Mouse (Mus musculus): ENCODE results near the gene Bmper. TPM values are rescaled to one million over a fixed set of nuclear protein-coding genes. Genes with fewer than 3 reads are reported as not detected.

The Bmper gene
- polyA plus RNA-seq, 1 experiment from 2014 or later = 1.6 TPM

GRCm38 (mm10) chr9:23200828-23201227, 22.0 kb upstream of the Bmper start:
- 70% methylated on average over 4 of the region's 4 CpGs for WGBS

GRCm38 (mm10) chr9:23202431-23202830, 20.4 kb upstream of the Bmper start:
- 79% methylated on average over 4 of the region's 4 CpGs for WGBS

More at GRCm38 (mm10) chr9:23200828-23201227, 22.0 kb upstream of the Bmper start:
- H3K36me3 ChIP-seq (ENCODE audit: control insufficient read depth, insufficient read depth, low read length) = no peaks in the 10 kb centered on the region
- H3K4me3 ChIP-seq (ENCODE audit: low read depth, low read length) = no peak overlapping the region
- H3K4me2 ChIP-seq = no peak overlapping the region
- no peak overlapping the region for H3K9ac ChIP-seq (ENCODE audit: low read depth, low read length)
- no peaks in the 10 kb centered on the region; the same call in 1 of the 2 replicates for H3K4me1 ChIP-seq (replicated peaks; ENCODE audit: control insufficient read depth, insufficient read depth, low read length)
- no peaks in the 10 kb centered on the region for H3K9me3 ChIP-seq (ENCODE audit: control insufficient read depth, low read length)
- H3K27ac ChIP-seq (ENCODE audit: low read depth, low read length) = no peak overlapping the region
- H3K27me3 ChIP-seq (replicated peaks; ENCODE audit: control insufficient read depth, insufficient read depth, low read length) = peaks cover 18% of the 10 kb centered on the region
- ATAC-seq (replicated peaks; ENCODE audit: low FRiP score) = no peak
- no peak for DNase-seq (ENCODE audit: low spot score)

GRCm38 (mm10) chr9:23204339-23205288, 18.3 kb upstream of the Bmper start:
- peaks cover 18% of the 10 kb centered on the region for H3K27me3 ChIP-seq (replicated peaks; ENCODE audit: control insufficient read depth, insufficient read depth, low read length)
- no peaks in the 10 kb centered on the region for H3K36me3 ChIP-seq (ENCODE audit: control insufficient read depth, insufficient read depth, low read length)
- H3K9ac ChIP-seq (ENCODE audit: low read depth, low read length) = no peak overlapping the region
- no peak overlapping the region for H3K4me3 ChIP-seq (ENCODE audit: low read depth, low read length)
- no peaks in the 10 kb centered on the region for H3K9me3 ChIP-seq (ENCODE audit: control insufficient read depth, low read length)
- no peaks in the 10 kb centered on the region; the same call in 1 of the 2 replicates for H3K4me1 ChIP-seq (replicated peaks; ENCODE audit: control insufficient read depth, insufficient read depth, low read length)
- H3K27ac ChIP-seq (ENCODE audit: low read depth, low read length) = no peak overlapping the region
- H3K4me2 ChIP-seq = no peak overlapping the region
- no peak for ATAC-seq (replicated peaks; ENCODE audit: low FRiP score)
- WGBS = 14% methylated on average over 17 of the region's 17 CpGs
- no peak for DNase-seq (ENCODE audit: low spot score)

More at GRCm38 (mm10) chr9:23202431-23202830, 20.4 kb upstream of the Bmper start:
- no peak overlapping the region for H3K9ac ChIP-seq (ENCODE audit: low read depth, low read length)
- no peaks in the 10 kb centered on the region; the same call in 1 of the 2 replicates for H3K4me1 ChIP-seq (replicated peaks; ENCODE audit: control insufficient read depth, insufficient read depth, low read length)
- H3K27me3 ChIP-seq (replicated peaks; ENCODE audit: control insufficient read depth, insufficient read depth, low read length) = peaks cover 18% of the 10 kb centered on the region
- H3K9me3 ChIP-seq (ENCODE audit: control insufficient read depth, low read length) = no peaks in the 10 kb centered on the region
- no peak overlapping the region for H3K27ac ChIP-seq (ENCODE audit: low read depth, low read length)
- no peak for DNase-seq (ENCODE audit: low spot score)
- H3K36me3 ChIP-seq (ENCODE audit: control insufficient read depth, insufficient read depth, low read length) = no peaks in the 10 kb centered on the region
- H3K4me3 ChIP-seq (ENCODE audit: low read depth, low read length) = no peak overlapping the region
- H3K4me2 ChIP-seq = no peak overlapping the region
- ATAC-seq (replicated peaks; ENCODE audit: low FRiP score) = no peak

GRCm38 (mm10) chr9:23205304-23205703, 17.6 kb upstream of the Bmper start:
- H3K27me3 ChIP-seq (replicated peaks; ENCODE audit: control insufficient read depth, insufficient read depth, low read length) = peaks cover 18% of the 10 kb centered on the region
- WGBS = 16% methylated on average over 3 of the region's 3 CpGs
- no peaks in the 10 kb centered on the region for H3K9me3 ChIP-seq (ENCODE audit: control insufficient read depth, low read length)
- H3K27ac ChIP-seq (ENCODE audit: low read depth, low read length) = no peak overlapping the region
- H3K4me1 ChIP-seq (replicated peaks; ENCODE audit: control insufficient read depth, insufficient read depth, low read length) = no peaks in the 10 kb centered on the region; the same call in 1 of the 2 replicates
- H3K4me3 ChIP-seq (ENCODE audit: low read depth, low read length) = no peak overlapping the region
- H3K9ac ChIP-seq (ENCODE audit: low read depth, low read length) = no peak overlapping the region
- H3K4me2 ChIP-seq = no peak overlapping the region
- H3K36me3 ChIP-seq (ENCODE audit: control insufficient read depth, insufficient read depth, low read length) = no peaks in the 10 kb centered on the region
- DNase-seq (ENCODE audit: low spot score) (no peak), ATAC-seq (replicated peaks; ENCODE audit: low FRiP score) (no peak)

- no peak for DNase-seq (ENCODE audit: low spot score)
- peaks cover 18% of the 10 kb centered on the region for H3K27me3 ChIP-seq (replicated peaks; ENCODE audit: control insufficient read depth, insufficient read depth, low read length)
- no peak for ATAC-seq (replicated peaks; ENCODE audit: low FRiP score)
- H3K27ac ChIP-seq (ENCODE audit: low read depth, low read length) = no peak overlapping the region
- H3K9me3 ChIP-seq (ENCODE audit: control insufficient read depth, low read length) = no peaks in the 10 kb centered on the region
- H3K4me3 ChIP-seq (ENCODE audit: low read depth, low read length) = no peak overlapping the region
- no peak overlapping the region for H3K9ac ChIP-seq (ENCODE audit: low read depth, low read length)
- WGBS = 39% methylated on average over 3 of the region's 3 CpGs
- no peaks in the 10 kb centered on the region; the same call in 1 of the 2 replicates for H3K4me1 ChIP-seq (replicated peaks; ENCODE audit: control insufficient read depth, insufficient read depth, low read length)
- no peak overlapping the region for H3K4me2 ChIP-seq
- H3K36me3 ChIP-seq (ENCODE audit: control insufficient read depth, insufficient read depth, low read length) = no peaks in the 10 kb centered on the region
Observed at GRCm38 (mm10) chr9:23205757-23206156, 17.1 kb upstream of the Bmper start.

- H3K27ac ChIP-seq (ENCODE audit: low read depth, low read length) = no peak overlapping the region
- DNase-seq (ENCODE audit: low spot score) (no peak), ATAC-seq (replicated peaks; ENCODE audit: low FRiP score) (no peak)
- no peak overlapping the region for H3K9ac ChIP-seq (ENCODE audit: low read depth, low read length)
- WGBS = 84% methylated on average over 5 of the region's 5 CpGs
- H3K36me3 ChIP-seq (ENCODE audit: control insufficient read depth, insufficient read depth, low read length) = no peaks in the 10 kb centered on the region
- no peaks in the 10 kb centered on the region for H3K9me3 ChIP-seq (ENCODE audit: control insufficient read depth, low read length)
- H3K4me2 ChIP-seq = no peak overlapping the region
- no peak overlapping the region for H3K4me3 ChIP-seq (ENCODE audit: low read depth, low read length)
- peaks cover 18% of the 10 kb centered on the region for H3K27me3 ChIP-seq (replicated peaks; ENCODE audit: control insufficient read depth, insufficient read depth, low read length)
- H3K4me1 ChIP-seq (replicated peaks; ENCODE audit: control insufficient read depth, insufficient read depth, low read length) = no peaks in the 10 kb centered on the region; the same call in 1 of the 2 replicates
Observed at GRCm38 (mm10) chr9:23206181-23206580, 16.7 kb upstream of the Bmper start.

- H3K4me1 ChIP-seq (replicated peaks; ENCODE audit: control insufficient read depth, insufficient read depth, low read length) = no peaks in the 10 kb centered on the region
- no peak overlapping the region for H3K9ac ChIP-seq (ENCODE audit: low read depth, low read length)
- no peaks in the 10 kb centered on the region for H3K27me3 ChIP-seq (replicated peaks; ENCODE audit: control insufficient read depth, insufficient read depth, low read length)
- H3K27ac ChIP-seq (ENCODE audit: low read depth, low read length) = no peak overlapping the region
- no peak overlapping the region for H3K4me2 ChIP-seq
- DNase-seq (ENCODE audit: low spot score) = no peak
- 7% methylated on average over 11 of the region's 11 CpGs for WGBS
- H3K9me3 ChIP-seq (ENCODE audit: control insufficient read depth, low read length) = no peaks in the 10 kb centered on the region
- ATAC-seq (replicated peaks; ENCODE audit: low FRiP score) = 0 out of 2 replicates have a peak, but pooled peaks have one; percentile 43
- no peak overlapping the region for H3K4me3 ChIP-seq (ENCODE audit: low read depth, low read length)
- H3K36me3 ChIP-seq (ENCODE audit: control insufficient read depth, insufficient read depth, low read length) = no peaks in the 10 kb centered on the region
Observed at GRCm38 (mm10) chr9:23212303-23212702, 10.6 kb upstream of the Bmper start.

GRCm38 (mm10) chr9:23219754-23220153, 3.1 kb upstream of the Bmper start:
- Histone ChIP-seq H3K4me3 (ENCODE audit: low read depth, low read length) (no peak overlapping the region), H3K9me3 (ENCODE audit: control insufficient read depth, low read length) (no peaks in the 10 kb centered on the region), H3K27ac (ENCODE audit: low read depth, low read length) (no peak overlapping the region), H3K27me3 (replicated peaks; ENCODE audit: control insufficient read depth, insufficient read depth, low read length) (peaks cover 39% of the 10 kb centered on the region), H3K4me2 (no peak overlapping the region), H3K36me3 (ENCODE audit: control insufficient read depth, insufficient read depth, low read length) (no peaks in the 10 kb centered on the region), H3K9ac (ENCODE audit: low read depth, low read length) (no peak overlapping the region), H3K4me1 (replicated peaks; ENCODE audit: control insufficient read depth, insufficient read depth, low read length) (no peaks in the 10 kb centered on the region)
- ATAC-seq (replicated peaks; ENCODE audit: low FRiP score) (no peak), DNase-seq (ENCODE audit: low spot score) (no peak)
- 44% methylated on average over 3 of the region's 3 CpGs for WGBS

Measured in liver, embryonic 11.5 days (tissue).